Mouse (Mus musculus) kidney, postnatal 10 days (tissue): ENCODE measurements around the gene Zfp609.

Experiments used
- DNase-seq: peaks from one replicate; pipeline ENCODE4 v3.0.0; 2021; ENCODE audit warnings: mixed read lengths

Zfp609 gene

GRCm38 (mm10) chr9:65759256-65759655 is 68.1 kb downstream of the Zfp609 start:
- DNase-seq, result no peak

- DNase-seq, result no peak
Observed at GRCm38 (mm10) chr9:65757826-65758225, 69.5 kb downstream of the Zfp609 start.

- DNase-seq, result no peak
Observed at GRCm38 (mm10) chr9:65755673-65756375, 71.5 kb downstream of the Zfp609 start.

- DNase-seq, result no peak
Observed at GRCm38 (mm10) chr9:65755164-65755563, 72.2 kb downstream of the Zfp609 start.

GRCm38 (mm10) chr9:65752632-65753031 is 74.7 kb downstream of the Zfp609 start:
- DNase-seq, result no peak

GRCm38 (mm10) chr9:65751906-65752305 is 75.5 kb downstream of the Zfp609 start:
- DNase-seq, result no peak

GRCm38 (mm10) chr9:65748102-65748501 is 79.3 kb downstream of the Zfp609 start:
- no peak for DNase-seq

GRCm38 (mm10) chr9:65746479-65746878 is 80.9 kb downstream of the Zfp609 start:
- DNase-seq, result no peak

- DNase-seq, result no peak
Observed at GRCm38 (mm10) chr9:65745456-65745855, 81.9 kb downstream of the Zfp609 start.

- peak; percentile 23 for DNase-seq
Observed at GRCm38 (mm10) chr9:65744171-65745082, 82.9 kb downstream of the Zfp609 start.

GRCm38 (mm10) chr9:65743809-65744170 is 83.6 kb downstream of the Zfp609 start:
- DNase-seq, result no peak

GRCm38 (mm10) chr9:65743322-65743721 is 84.0 kb downstream of the Zfp609 start:
- DNase-seq, result no peak

- no peak for DNase-seq
Observed at GRCm38 (mm10) chr9:65742777-65743176, 84.6 kb downstream of the Zfp609 start.

GRCm38 (mm10) chr9:65741066-65741852 is 86.1 kb downstream of the Zfp609 start:
- DNase-seq, result no peak

- DNase-seq, result no peak
Observed at GRCm38 (mm10) chr9:65734931-65735330, 92.4 kb downstream of the Zfp609 start.

GRCm38 (mm10) chr9:65728588-65728987 is 98.8 kb downstream of the Zfp609 start:
- DNase-seq, result no peak

GRCm38 (mm10) chr9:65727491-65727890 is 99.9 kb downstream of the Zfp609 start:
- DNase-seq, result no peak

- DNase-seq, result no peak
Observed at GRCm38 (mm10) chr9:65726431-65726830, 100.9 kb downstream of the Zfp609 start.

- DNase-seq, result no peak
Observed at GRCm38 (mm10) chr9:65725291-65725622, 102.1 kb downstream of the Zfp609 start.

GRCm38 (mm10) chr9:65724471-65725290 is 102.7 kb downstream of the Zfp609 start:
- peak; percentile 67 for DNase-seq

GRCm38 (mm10) chr9:65721161-65721566 is 106.2 kb downstream of the Zfp609 start:
- DNase-seq, result peak; percentile 67

GRCm38 (mm10) chr9:65718195-65718594 is 109.2 kb downstream of the Zfp609 start:
- no peak for DNase-seq
